Mouse (Mus musculus) myocyte (in vitro differentiated cells): ENCODE data around the gene Khdc1b.

ENCODE experiments used
- CEBPB ChIP-seq: IDR thresholded peaks from 2 replicates; pipeline ENCODE4 v1.6.1; 2011; ENCODE audit warnings: mild to moderate bottlenecking, moderate library complexity; ENCODE audit not compliant: poor library complexity, insufficient read depth, severe bottlenecking
- MYOD1 ChIP-seq, 3 experiments: IDR thresholded peaks; one replicate each; pipeline ENCODE4 v1.6.1; 2011; ENCODE audit warnings: control low read depth in 2 of 3, low read depth in 2 of 3, mild to moderate bottlenecking in 2 of 3, moderate library complexity in 1 of 3; ENCODE audit not compliant: insufficient read length in 2 of 3, control insufficient read depth in 1 of 3
- POLR2A ChIP-seq: IDR thresholded peaks from one replicate; pipeline ENCODE4 v1.6.1; 2011; ENCODE audit warnings: low read depth, mild to moderate bottlenecking, control low read depth, moderate library complexity; ENCODE audit not compliant: insufficient read length
- POLR2AphosphoS2 ChIP-seq: IDR thresholded peaks from one replicate; pipeline ENCODE4 v1.6.1; 2011; ENCODE audit warnings: low read depth, control low read depth; ENCODE audit not compliant: insufficient read length
- USF1 ChIP-seq: IDR thresholded peaks from one replicate; pipeline ENCODE4 v1.6.1; 2011; ENCODE audit warnings: low read depth, mild to moderate bottlenecking, control low read depth, moderate library complexity

GRCm38 (mm10) chr1:21340745-21341144, 42.6 kb upstream of the Khdc1b start:
- TF ChIP-seq USF1 (no peak), POLR2AphosphoS2 (no peak), MYOD1 (IDR thresholded peaks at IDR 0.05; ENCODE audit: control insufficient read depth in 1 of 3, insufficient read length in 2 of 3, low read depth in 2 of 3) (no peak), POLR2A (no peak), CEBPB (no peak)
